Mouse (Mus musculus) stomach, postnatal 0 days (tissue): Measurements from ENCODE around the gene Ptpn6. TPM values are rescaled to one million over a fixed set of nuclear protein-coding genes. Genes with fewer than 3 reads are reported as not detected.

Source experiments
- ATAC-seq: fragments of 200-750 bp; cut with Nextera tagmentation; 2 replicates; pipeline ENCODE4 v1.8.0; 2017; ENCODE audit not compliant: low FRiP score, low TSS enrichment
- DNase-seq: peaks from one replicate; pipeline ENCODE4 v3.0.0-alpha.2; 2016; ENCODE audit warnings: low spot score
- H3K27ac ChIP-seq: fragments of 300-500 bp; sonication (generic); replicated peaks from 2 replicates; pipeline ENCODE4 v1.5.1; 2014; ENCODE audit warnings: mild to moderate bottlenecking, control low read depth
- H3K27me3 ChIP-seq: fragments of 300-500 bp; sonication (generic); 2 replicates; pipeline ENCODE4 v1.6.1; 2014; ENCODE audit warnings: low read length; ENCODE audit not compliant: control insufficient read depth, insufficient read depth
- H3K36me3 ChIP-seq: fragments of 300-500 bp; sonication (generic); 2 replicates; pipeline ENCODE4 v1.6.1; 2014; ENCODE audit warnings: low read length, mixed read lengths; ENCODE audit not compliant: control insufficient read depth, insufficient read depth
- H3K4me1 ChIP-seq: fragments of 300-500 bp; sonication (generic); replicated peaks from 2 replicates; pipeline ENCODE4 v1.6.1; 2014; ENCODE audit warnings: antibody characterized with exemption; ENCODE audit not compliant: control insufficient read depth, insufficient read depth
- H3K4me2 ChIP-seq: fragments of 300-500 bp; sonication (generic); replicated peaks from 2 replicates; pipeline ENCODE4 v1.6.1; 2014; ENCODE audit warnings: low read depth, mild to moderate bottlenecking, control low read depth, moderate library complexity
- H3K4me3 ChIP-seq: fragments of 300-500 bp; sonication (generic); 2 replicates; pipeline ENCODE4 v1.5.1; 2014; ENCODE audit warnings: low read depth, low read length, control low read depth
- H3K9ac ChIP-seq: fragments of 300-500 bp; sonication (generic); 2 replicates; pipeline ENCODE4 v1.6.1; 2014; ENCODE audit warnings: mild to moderate bottlenecking, low read length, control low read depth, mixed read lengths
- H3K9me3 ChIP-seq: fragments of 300-500 bp; sonication (generic); 2 replicates; pipeline ENCODE4 v1.6.1; 2016; ENCODE audit warnings: low read length; ENCODE audit not compliant: control insufficient read depth
- CTCF ChIP-seq: IDR thresholded peaks from 2 replicates; pipeline ENCODE4 v1.5.1; 2016; ENCODE audit warnings: antibody characterized with exemption, low read depth, mild to moderate bottlenecking, moderate library complexity
- EP300 ChIP-seq: optimal IDR thresholded peaks from 2 replicates; pipeline ENCODE3; 2016; ENCODE audit warnings: antibody characterized with exemption
- WGBS: fragments of 180-500 bp; shearing (Covaris S2); extraction: QIAGEN DNeasy Blood & Tissue Kit; methylation state at CpG from one replicate; pipeline ENCODE4 v1.1.7; 2014; 5-methylcytosine and 5-hydroxymethylcytosine counted together
- polyA plus RNA-seq: library from polyadenylated mRNA; unstranded; fragments of >200 nt; fragmentation: Nextera tagmentation; extraction: Ambion mirVana; gene quantifications from 2 replicates; pipeline ENCODE4 v1.2.1, GENCODE M21; 2015

Gene Ptpn6
- polyA plus RNA-seq, 1 experiment from 2014 or later, result 15.8 TPM

- WGBS, result under 1% methylated on average over 76 of the region's 76 CpGs
- H3K4me2 ChIP-seq, result peak within 1 kb of the TSS; percentile 98
- peak; percentile 29 for TF ChIP-seq EP300
- peak; percentile 42 for TF ChIP-seq CTCF
Measured at GRCm38 (mm10) chr6:124711824-124712782, 26.4 kb downstream of the Ptpn6 start, which contains the start of the genes Emg1 and Phb2. Gene Emg1 (minus strand): TSS chr6:124712178. Gene Phb2 (plus strand): TSS chr6:124712336.

DNA sequence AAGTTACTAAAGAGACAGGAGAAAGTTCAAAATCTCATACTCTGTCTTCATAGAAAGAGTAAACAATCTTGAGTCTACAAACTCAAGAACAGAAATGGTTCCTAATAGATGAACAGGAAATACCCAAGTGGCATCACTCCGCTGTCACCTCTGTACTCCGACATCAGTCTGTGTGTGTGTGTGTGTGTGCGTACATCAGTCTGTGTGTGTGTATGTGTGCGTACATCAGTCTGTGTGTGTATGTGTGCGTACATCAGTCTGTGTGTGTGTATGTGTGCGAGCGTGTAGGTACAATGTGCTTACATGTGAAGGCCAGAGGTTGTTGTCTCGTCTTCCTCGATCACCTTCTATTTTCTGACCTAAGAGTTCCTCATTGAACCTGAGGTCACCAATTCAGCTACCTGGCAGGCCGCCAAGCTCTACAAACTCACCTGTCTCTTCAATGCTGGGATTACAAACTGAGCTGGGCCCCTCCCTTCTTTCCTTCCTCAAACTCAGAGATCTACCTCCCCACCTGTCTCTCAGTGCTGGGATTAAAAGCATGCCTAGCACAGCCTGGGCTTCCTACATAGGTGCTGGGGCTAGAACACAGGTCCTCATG is 30.1 kb downstream of the Ptpn6 start:
- Histone ChIP-seq H3K36me3 (peaks cover 11% of the 10 kb centered on the region; the same call in 1 of the 2 replicates), H3K9ac (no peak overlapping the region), H3K4me1 (no peaks in the 10 kb centered on the region; the same call in 1 of the 2 replicates), H3K4me3 (no peak overlapping the region), H3K4me2 (no peak overlapping the region), H3K27ac (no peak overlapping the region), H3K9me3 (no peaks in the 10 kb centered on the region), H3K27me3 (no peaks in the 10 kb centered on the region)
- WGBS, result 73% methylated on average over 10 of the region's 10 CpGs
- TF ChIP-seq EP300, result no peak
- no peak for TF ChIP-seq CTCF
- DNase-seq (no peak), ATAC-seq (no peak)

More at GRCm38 (mm10) chr6:124711824-124712782, 26.4 kb downstream of the Ptpn6 start, which contains the start of the genes Emg1 and Phb2:
- Histone ChIP-seq H3K27me3 (no peaks in the 10 kb centered on the region), H3K27ac (peak within 1 kb of the TSS; percentile 92), H3K4me1 (peaks cover 3% of the 10 kb centered on the region; the same call in 1 of the 2 replicates), H3K9me3 (no peaks in the 10 kb centered on the region), H3K9ac (peak within 1 kb of the TSS; percentile 94), H3K36me3 (peaks cover 16% of the 10 kb centered on the region), H3K4me3 (peak within 1 kb of the TSS; percentile 91)
- ATAC-seq, result peak; percentile 96
- DNase-seq, result peak; percentile 99

DNA sequence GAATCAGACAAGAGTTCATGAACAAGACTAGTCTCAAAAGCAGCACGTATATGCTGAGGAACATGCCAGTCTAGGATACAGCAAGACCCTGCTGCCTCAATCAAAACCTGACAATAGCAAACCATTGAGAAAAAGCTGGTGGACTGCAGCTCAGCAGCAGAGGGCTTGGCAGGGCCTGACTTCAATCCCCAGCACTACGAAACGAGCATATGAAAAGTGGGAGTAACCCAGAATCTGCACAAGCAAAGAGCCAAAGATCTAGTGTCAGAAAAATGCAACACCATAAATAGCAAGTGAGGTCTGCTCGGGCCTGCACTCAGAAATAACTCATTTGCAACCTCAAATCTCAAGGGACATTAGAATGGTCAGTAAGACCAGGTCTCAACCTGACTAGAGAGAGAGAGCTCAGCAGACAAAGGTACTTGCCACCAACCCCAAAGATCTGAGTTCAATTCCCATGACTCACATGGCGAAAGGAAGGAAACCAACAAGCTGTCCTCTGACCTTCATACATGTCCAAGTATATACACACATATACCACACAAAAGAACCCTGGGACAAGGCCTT is 32.4 kb downstream of the Ptpn6 start:
- Histone ChIP-seq H3K27ac (no peak overlapping the region), H3K9ac (no peak overlapping the region), H3K9me3 (no peaks in the 10 kb centered on the region), H3K36me3 (peaks cover 13% of the 10 kb centered on the region; the same call in 1 of the 2 replicates), H3K4me3 (no peak overlapping the region), H3K27me3 (no peaks in the 10 kb centered on the region), H3K4me1 (no peaks in the 10 kb centered on the region), H3K4me2 (no peak overlapping the region)
- no peak for ATAC-seq
- no peak for TF ChIP-seq EP300
- no peak for TF ChIP-seq CTCF
- DNase-seq, result no peak
- WGBS, result 77% methylated on average over 5 of the region's 5 CpGs

GRCm38 (mm10) chr6:124704417-124704816 is 34.1 kb downstream of the Ptpn6 start:
- Histone ChIP-seq H3K36me3 (peaks cover 13% of the 10 kb centered on the region; the same call in 1 of the 2 replicates), H3K4me3 (no peak overlapping the region), H3K9me3 (no peaks in the 10 kb centered on the region), H3K9ac (no peak overlapping the region), H3K4me2 (no peak overlapping the region), H3K27me3 (no peaks in the 10 kb centered on the region), H3K27ac (no peak overlapping the region), H3K4me1 (no peaks in the 10 kb centered on the region)
- no peak for TF ChIP-seq CTCF
- no peak for ATAC-seq
- DNase-seq, result no peak
- WGBS, result 90% methylated on average over 2 of the region's 2 CpGs

DNA sequence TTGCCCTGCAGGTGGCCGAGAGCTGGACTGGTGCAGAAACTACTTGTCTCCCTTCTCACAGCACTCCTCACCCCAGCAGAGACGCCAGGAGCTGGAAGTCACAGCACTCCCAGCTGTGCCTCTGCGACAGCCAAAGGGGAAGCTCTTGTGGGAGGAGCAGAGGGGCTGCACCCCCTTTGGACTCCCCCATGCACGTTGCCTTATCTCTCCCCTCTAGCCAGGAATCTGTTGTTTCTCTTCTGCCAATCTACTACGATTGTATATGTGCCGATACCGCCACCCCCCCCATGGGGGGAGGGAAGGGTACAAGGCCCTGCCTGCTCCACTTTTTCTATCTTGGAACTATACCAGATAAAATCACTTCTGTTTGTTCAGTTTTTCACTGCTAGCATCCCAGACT is 34.7 kb downstream of the Ptpn6 start:
- no peak for ATAC-seq
- WGBS, result 60% methylated on average over 7 of the region's 7 CpGs
- no peak overlapping the region for H3K9ac ChIP-seq
- no peak overlapping the region for H3K27ac ChIP-seq
- no peaks in the 10 kb centered on the region for H3K9me3 ChIP-seq
- H3K4me3 ChIP-seq, result no peak overlapping the region
- H3K36me3 ChIP-seq, result peaks cover 14% of the 10 kb centered on the region; the same call in 1 of the 2 replicates
- no peak for TF ChIP-seq EP300
- TF ChIP-seq CTCF, result no peak
- H3K4me1 ChIP-seq, result no peaks in the 10 kb centered on the region
- no peak for DNase-seq
- no peaks in the 10 kb centered on the region for H3K27me3 ChIP-seq
- no peak overlapping the region for H3K4me2 ChIP-seq
